Comparison of ENCODE assay signal across 8 mouse cellular contexts in the genomic region with DNA sequence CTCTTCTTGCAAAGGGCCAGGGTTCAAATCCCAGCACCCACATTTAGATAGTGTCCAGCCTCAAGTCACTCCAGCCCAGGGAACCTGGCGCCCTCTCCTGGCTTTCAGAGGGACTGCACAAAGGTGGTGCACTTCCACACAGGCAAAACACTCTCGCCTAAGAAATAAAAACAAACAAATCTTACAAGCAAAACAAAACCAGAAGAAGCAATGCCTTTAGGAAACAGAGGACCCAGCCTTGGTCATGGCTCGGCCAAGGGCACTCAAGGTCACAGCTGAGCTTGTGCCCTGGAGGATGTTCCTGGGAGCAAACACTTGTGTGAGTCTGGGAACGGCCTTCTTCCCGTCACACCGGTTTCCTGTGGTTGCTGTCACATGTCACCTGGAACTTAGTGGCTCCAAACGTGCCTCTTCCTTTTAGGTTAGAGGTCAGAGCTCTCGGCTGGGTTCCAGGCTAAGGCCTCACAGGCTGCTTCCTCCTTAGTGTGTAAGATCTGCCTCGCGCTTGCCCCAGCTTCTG.
A peak's percentile ranks its signal among the peaks of the same experiment; 100 is the strongest.
DNase-seq lines count a peak whose midpoint lies in the region; ATAC-seq lines count a peak whose summit lies in the region.

No protein-coding gene starts in this region.

- peak; percentile 7; the same call in 1 of the 2 replicates for ATAC-seq in heart, embryonic 13.5 days (ENCODE audit: extremely low read depth, insufficient number of reproducible peaks, low FRiP score, low TSS enrichment)

- H3K9ac ChIP-seq in heart, embryonic 13.5 days, result no peak overlapping the region

- DNase-seq in gastrocnemius, adult 18-20 months (ENCODE audit: low spot score), result peak; percentile 46
- DNase-seq in gastrocnemius, postnatal 10 days, result no peak
- DNase-seq in adrenal gland, adult 8-10 months, result peak; percentile 77
- DNase-seq in kidney, postnatal 36 days, result peak; percentile 89 to 91
- DNase-seq in naive thymus-derived CD4-positive, alpha-beta T cell, adult 2 months (ENCODE audit: low read depth), result peak; percentile 57
- DNase-seq in right cerebral cortex, adult 18-20 months, result no peak
- DNase-seq in layer of hippocampus, adult 9-11 months, result no peak

- H3K36me3 ChIP-seq in heart, embryonic 13.5 days, result no peaks in the 10 kb centered on the region

- peak overlapping the region; percentile 66 for H3K27ac ChIP-seq in heart, embryonic 13.5 days (replicated peaks)

- peaks cover 60% of the 10 kb centered on the region for H3K4me1 ChIP-seq in heart, embryonic 13.5 days

- WGBS in heart, embryonic 13.5 days, result 35% methylated on average over 10 of the region's 10 CpGs

- no peaks in the 10 kb centered on the region for H3K27me3 ChIP-seq in heart, embryonic 13.5 days (replicated peaks)

- no peak overlapping the region for H3K4me2 ChIP-seq in heart, embryonic 13.5 days

- H3K9me3 ChIP-seq in heart, embryonic 13.5 days, result no peaks in the 10 kb centered on the region

- H3K4me3 ChIP-seq in heart, embryonic 13.5 days, result no peak overlapping the region

Comparison
In these comparisons a context has a peak if more than half of its experiments do, and no peak if none do; other contexts are left out.
1. DNase-seq: peak in gastrocnemius, adult 18-20 months (single experiment), adrenal gland, adult 8-10 months (single experiment), kidney, postnatal 36 days (2 of 2) and naive thymus-derived CD4-positive, alpha-beta T cell, adult 2 months (single experiment); none in gastrocnemius, postnatal 10 days (single experiment), right cerebral cortex, adult 18-20 months (single experiment) and layer of hippocampus, adult 9-11 months (single experiment).